Mouse (Mus musculus) MEL (cell line): ENCODE measurements around the gene Mapk1.

ENCODE experiments used
- CHD2 ChIP-seq: IDR thresholded peaks from 2 replicates; pipeline ENCODE4 v1.6.1; 2011; ENCODE audit warnings: low read length, improper control_type of control experiment
- ELF1 ChIP-seq: IDR thresholded peaks from 2 replicates; pipeline ENCODE4 v1.6.1; 2014; ENCODE audit warnings: low read depth, mild to moderate bottlenecking, inconsistent platforms, low read length, improper control_type of control experiment, moderate library complexity
- GATA1 ChIP-seq: IDR thresholded peaks from 2 replicates; pipeline ENCODE4 v1.6.1; 2011; ENCODE audit warnings: low read depth, low read length, improper control_type of control experiment
- JUND ChIP-seq: IDR thresholded peaks from 2 replicates; pipeline ENCODE4 v1.6.1; 2011; ENCODE audit warnings: low read depth, mild to moderate bottlenecking, improper control_type of control experiment, low read length
- UBTF ChIP-seq: IDR thresholded peaks from 2 replicates; pipeline ENCODE4 v1.6.1; 2012; ENCODE audit warnings: low read depth, mild to moderate bottlenecking, inconsistent platforms, low read length, improper control_type of control experiment, moderate library complexity, borderline replicate concordance; ENCODE audit not compliant: insufficient read depth

GRCm38 (mm10) chr16:16941078-16941477 is 42.1 kb upstream of the Mapk1 start:
- TF ChIP-seq GATA1 (no peak), ELF1 (no peak), JUND (no peak), UBTF (no peak), CHD2 (no peak)
